Mouse (Mus musculus): ENCODE measurements around the gene Slc5a6. TPM values are rescaled to one million over a fixed set of nuclear protein-coding genes. Genes with fewer than 3 reads are reported as not detected.

The Slc5a6 gene
- total RNA-seq, 4 experiments from 2014 or later, result 33.5 to 46.4 (median 38.1) TPM

GRCm38 (mm10) chr5:31000122-31000521 is 48.6 kb downstream of the Slc5a6 start:
- no peak for DNase-seq

- no peak for DNase-seq
These were observed 49.4 kb downstream of the Slc5a6 start for GRCm38 (mm10) chr5:30999324-30999723.

- DNase-seq, result no peak
These were observed 50.4 kb downstream of the Slc5a6 start for GRCm38 (mm10) chr5:30998306-30998705.

- no peak for DNase-seq
These were observed 53.7 kb downstream of the Slc5a6 start for GRCm38 (mm10) chr5:30994910-30995635.

GRCm38 (mm10) chr5:30994074-30994473 is 54.6 kb downstream of the Slc5a6 start:
- no peak for DNase-seq

- no peak for DNase-seq
These were observed 55.6 kb downstream of the Slc5a6 start for GRCm38 (mm10) chr5:30992980-30993676.

Other genes starting within 250 kb of the Slc5a6 start
- 10 to 100 TPM; 75.9 to 93.2 (median 85.2) TPM for gene Mapre3, start 234.3 kb downstream of the Slc5a6 start, total RNA-seq (2022)
- 10 to 100 TPM; 55.5 to 66.8 (median 59.6) TPM for gene Tmem214, start 180.9 kb downstream of the Slc5a6 start, total RNA-seq (2022)
- gene Agbl5, start 160.2 kb downstream of the Slc5a6 start, total RNA-seq (2022), result 10 to 100 TPM in 3 of 4 experiments, 1 to 10 TPM in 1; 9.9 to 22.6 (median 17.7) TPM
- 100 to 1,000 TPM; 210 to 235 (median 214) TPM for gene Ost4, start 141.1 kb downstream of the Slc5a6 start, total RNA-seq (2022)
- gene Emilin1, start 135.5 kb downstream of the Slc5a6 start, total RNA-seq (2022), result 10 to 100 TPM; 48.7 to 62.4 (median 51.8) TPM
- 10 to 100 TPM; 60.9 to 74.4 (median 69.4) TPM for gene Khk, start 127.5 kb downstream of the Slc5a6 start, total RNA-seq (2022)
- gene Cgref1, start 103.3 kb downstream of the Slc5a6 start, total RNA-seq (2022), result 1 to 10 TPM; 1.0 to 3.0 (median 1.8) TPM
- 100 to 1,000 TPM; 129 to 211 (median 186) TPM for gene Preb, start 88.6 kb downstream of the Slc5a6 start, total RNA-seq (2022)
- gene Tcf23, start 80.3 kb downstream of the Slc5a6 start, total RNA-seq (2022), result 1 to 10 TPM; 1.0 to 2.5 (median 1.4) TPM
- gene Atraid, start 612 bp downstream of the Slc5a6 start, total RNA-seq (2022), result 100 to 1,000 TPM; 122 to 138 (median 130) TPM
- gene Cad, start 5.9 kb upstream of the Slc5a6 start, total RNA-seq (2022), result 10 to 100 TPM; 23.1 to 52.0 (median 33.6) TPM
- gene Dnajc5g, start 57.4 kb upstream of the Slc5a6 start, total RNA-seq (2022), result not detected
- under 1 TPM in 1 of 4 experiments, not detected in 3; 0.28 TPM for gene Slc30a3, start 59.3 kb upstream of the Slc5a6 start, total RNA-seq (2022)
- not detected for gene Trim54, start 67.8 kb upstream of the Slc5a6 start, total RNA-seq (2022)
- gene Ucn, start 89.9 kb upstream of the Slc5a6 start, total RNA-seq (2022), result not detected
- gene Mpv17, start 105.3 kb upstream of the Slc5a6 start, total RNA-seq (2022), result 10 to 100 TPM; 63.7 to 83.4 (median 76.4) TPM
- 1 to 10 TPM in 3 of 4 experiments, under 1 TPM in 1; 0.41 to 3.9 (median 2.9) TPM for gene Gm29609, start 131.0 kb upstream of the Slc5a6 start, total RNA-seq (2022)
- 10 to 100 TPM; 65.5 to 98.8 (median 71.9) TPM for gene Gtf3c2, start 131.2 kb upstream of the Slc5a6 start, total RNA-seq (2022)
- gene Snx17, start 144.3 kb upstream of the Slc5a6 start, total RNA-seq (2022), result 100 to 1,000 TPM; 109 to 135 (median 126) TPM
- 10 to 100 TPM; 34.5 to 44.5 (median 38.9) TPM for gene Eif2b4, start 144.5 kb upstream of the Slc5a6 start, total RNA-seq (2022)
- 10 to 100 TPM; 23.8 to 41.1 (median 37.2) TPM for gene Zfp513, start 153.4 kb upstream of the Slc5a6 start, total RNA-seq (2022)
- 100 to 1,000 TPM in 3 of 4 experiments, 10 to 100 TPM in 1; 93.5 to 125 (median 105) TPM for gene Ppm1g, start 171.8 kb upstream of the Slc5a6 start, total RNA-seq (2022)
- gene Nrbp1, start 191.9 kb upstream of the Slc5a6 start, total RNA-seq (2022), result 100 to 1,000 TPM in 2 of 4 experiments, 10 to 100 TPM in 2; 85.7 to 104 (median 96.6) TPM
- under 1 TPM in 3 of 4 experiments, not detected in 1; 0.56 to 0.81 (median 0.59) TPM for gene Gm9970, start 192.3 kb upstream of the Slc5a6 start, total RNA-seq (2022)
- gene Krtcap3, start 202.8 kb upstream of the Slc5a6 start, total RNA-seq (2022), result 1 to 10 TPM; 3.8 to 9.2 (median 4.6) TPM
- 10 to 100 TPM; 38.1 to 62.4 (median 49.5) TPM for gene Ift172, start 242.2 kb upstream of the Slc5a6 start, total RNA-seq (2022)
- gene Fndc4, start 247.2 kb upstream of the Slc5a6 start, total RNA-seq (2022), result 10 to 100 TPM in 2 of 4 experiments, 1 to 10 TPM in 2; 6.6 to 15.1 (median 10.6) TPM
- gene Gckr, start 248.5 kb upstream of the Slc5a6 start, total RNA-seq (2022), result under 1 TPM in 3 of 4 experiments, not detected in 1; 0.26 to 0.70 (median 0.49) TPM